Mouse (Mus musculus) thymus, postnatal 4 days (tissue): ENCODE results near the gene Tas2r110.

Experiments
- DNase-seq: peaks from one replicate; pipeline ENCODE4 v3.0.0; 2021

Gene Tas2r110

GRCm38 (mm10) chr6:132867708-132868107 is at the start of gene Tas2r110:
Tas2r110 (plus strand) TSS chr6:132868008.
- DNase-seq, result no peak

- no peak for DNase-seq
Measured at GRCm38 (mm10) chr6:132846842-132847241, 21.0 kb upstream of the Tas2r110 start, which contains the start of gene Tas2r123. Tas2r123 (plus strand) TSS chr6:132847142.

- no peak for DNase-seq
Measured at GRCm38 (mm10) chr6:132855138-132855537, 12.7 kb upstream of the Tas2r110 start, which contains the start of gene Tas2r116. Tas2r116 (plus strand) TSS chr6:132855438.

- no peak for DNase-seq
Measured at GRCm38 (mm10) chr6:132892711-132893110, 24.9 kb downstream of the Tas2r110 start, which contains the start of gene Tas2r113. Tas2r113 (plus strand) TSS chr6:132893011.

GRCm38 (mm10) chr6:132909351-132909750 is 41.5 kb downstream of the Tas2r110 start, which contains the start of gene Tas2r125:
Tas2r125 (plus strand) TSS chr6:132909651.
- no peak for DNase-seq
